Mouse (Mus musculus) CD4-positive helper T cell, adult 2 months (primary cell): ENCODE data around the gene Lrrn2.
"Not testable (repeated sequence)": the region's sequence is repeated elsewhere in the genome, so short reads cannot be mapped to it uniquely, and the experiment has no call there.

ENCODE experiments used
- DNase-seq: peaks from one replicate; pipeline ENCODE4 v3.0.0-alpha.2; 2012; ENCODE audit warnings: low read depth, missing footprints, low spot score

The Lrrn2 gene

GRCm38 (mm10) chr1:132930291-132930690, 50.2 kb downstream of the Lrrn2 start:
- no peak for DNase-seq

- no peak for DNase-seq
Measured at GRCm38 (mm10) chr1:132932421-132932820, 52.3 kb downstream of the Lrrn2 start.

- DNase-seq = no peak
Measured at GRCm38 (mm10) chr1:132934856-132935255, 54.8 kb downstream of the Lrrn2 start.

DNA sequence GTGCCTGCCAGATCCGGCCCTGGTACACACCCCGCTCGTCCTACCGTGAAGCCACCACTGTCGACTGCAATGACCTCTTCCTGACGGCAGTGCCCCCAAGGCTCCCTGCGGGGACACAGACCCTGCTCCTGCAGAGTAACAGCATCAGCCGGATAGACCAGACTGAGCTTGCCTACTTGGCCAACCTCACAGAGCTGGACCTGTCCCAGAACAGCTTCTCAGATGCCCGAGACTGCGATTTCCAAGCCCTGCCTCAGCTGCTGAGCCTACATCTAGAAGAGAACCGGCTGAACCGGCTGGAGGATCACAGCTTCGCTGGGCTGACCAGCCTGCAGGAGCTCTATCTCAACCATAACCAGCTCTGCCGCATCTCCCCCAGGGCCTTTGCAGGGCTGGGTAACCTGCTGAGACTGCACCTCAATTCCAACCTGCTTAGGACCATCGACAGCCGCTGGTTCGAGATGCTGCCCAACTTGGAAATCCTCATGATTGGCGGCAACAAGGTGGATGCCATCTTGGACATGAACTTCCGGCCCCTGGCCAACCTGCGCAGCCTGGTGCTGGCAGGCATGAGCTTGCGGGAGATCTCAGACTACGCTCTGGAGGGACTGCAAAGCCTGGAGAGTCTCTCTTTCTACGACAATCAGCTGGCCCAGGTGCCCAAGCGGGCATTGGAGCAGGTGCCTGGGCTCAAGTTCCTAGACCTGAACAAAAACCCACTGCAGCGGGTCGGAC, 57.4 kb downstream of the Lrrn2 start:
- no peak for DNase-seq

GRCm38 (mm10) chr1:132938975-132939374, 58.9 kb downstream of the Lrrn2 start:
- no peak for DNase-seq

- no peak for DNase-seq
Measured at GRCm38 (mm10) chr1:132945826-132946225, 65.8 kb downstream of the Lrrn2 start.

GRCm38 (mm10) chr1:132947811-132948210, 67.7 kb downstream of the Lrrn2 start:
- DNase-seq = no peak

DNA sequence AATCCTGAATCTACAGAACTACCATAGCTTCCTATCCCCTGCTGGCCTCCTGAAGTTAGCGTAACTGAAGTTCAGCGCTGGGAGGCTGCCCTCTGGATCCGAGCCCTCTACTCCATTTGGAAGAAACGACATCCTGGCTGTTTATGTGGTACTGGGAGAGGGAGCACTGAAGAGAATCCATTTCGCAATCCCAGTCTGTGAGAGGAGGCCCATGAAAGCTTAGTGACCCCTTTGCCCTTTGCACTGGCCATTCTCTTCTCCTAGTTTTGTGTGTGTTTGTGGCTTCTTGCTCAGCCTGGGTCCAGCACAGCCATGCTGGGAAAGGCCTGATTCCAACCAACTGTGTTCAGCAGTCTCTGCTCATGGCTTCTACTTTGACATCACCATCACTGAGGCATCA, 76.7 kb downstream of the Lrrn2 start:
- no peak for DNase-seq

DNA sequence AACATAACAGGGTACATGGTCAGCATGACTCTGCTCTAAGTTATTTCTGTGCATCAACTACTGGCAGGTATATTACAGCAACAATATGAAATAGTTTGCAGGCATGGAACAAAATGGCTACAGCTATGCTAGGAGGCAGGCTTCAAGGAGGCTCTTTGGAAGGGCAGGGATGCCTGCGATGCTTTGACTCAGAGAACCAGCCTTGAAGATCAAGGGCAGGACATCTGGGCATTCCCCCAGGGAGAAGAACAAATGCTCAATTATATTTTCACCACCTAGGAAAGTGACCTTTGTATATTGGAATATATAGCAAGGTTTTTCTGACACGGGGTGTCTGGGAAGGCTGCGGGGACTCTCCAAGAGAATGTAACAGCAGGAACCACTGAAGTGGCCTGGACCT, 81.7 kb downstream of the Lrrn2 start:
- DNase-seq = no peak

DNA sequence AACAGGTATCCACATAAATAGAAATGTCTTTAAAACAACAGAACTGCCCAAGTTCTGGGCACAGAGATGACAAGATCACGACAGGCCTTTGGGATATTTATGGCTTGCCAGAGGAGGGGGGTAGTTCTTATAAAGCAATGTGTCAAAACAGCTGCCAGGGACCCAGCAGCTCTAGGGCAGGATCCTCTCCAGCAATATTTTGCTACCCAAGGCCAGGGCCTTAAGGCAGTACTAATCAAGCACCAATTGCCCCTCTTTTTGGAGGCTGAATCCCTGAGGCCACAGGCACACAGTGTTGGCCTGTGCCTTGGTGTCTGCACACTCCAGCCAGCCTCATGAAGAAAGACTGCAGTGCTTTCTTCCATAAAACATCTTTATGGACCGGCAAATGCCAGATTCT, 84.0 kb downstream of the Lrrn2 start:
- DNase-seq = no peak

DNA sequence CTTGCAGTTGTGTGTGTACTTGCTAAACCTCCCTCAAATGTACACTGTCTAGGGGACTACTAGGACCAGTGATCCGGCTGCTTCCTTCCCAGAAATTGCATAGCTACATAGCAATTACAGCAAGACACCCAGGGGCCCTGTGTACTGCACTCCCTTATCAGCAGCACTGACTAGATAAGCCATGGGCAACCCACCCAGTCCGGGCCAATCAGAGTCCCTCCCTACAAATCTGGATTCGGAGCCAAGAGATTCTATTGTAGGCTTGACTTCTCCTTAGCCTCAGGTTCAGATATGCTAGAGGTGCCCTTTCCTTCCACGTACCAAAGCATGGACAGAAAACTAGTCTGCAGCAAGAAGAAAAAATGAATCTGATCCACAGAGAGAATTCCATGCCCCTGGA, 84.6 kb downstream of the Lrrn2 start:
- DNase-seq = no peak

DNA sequence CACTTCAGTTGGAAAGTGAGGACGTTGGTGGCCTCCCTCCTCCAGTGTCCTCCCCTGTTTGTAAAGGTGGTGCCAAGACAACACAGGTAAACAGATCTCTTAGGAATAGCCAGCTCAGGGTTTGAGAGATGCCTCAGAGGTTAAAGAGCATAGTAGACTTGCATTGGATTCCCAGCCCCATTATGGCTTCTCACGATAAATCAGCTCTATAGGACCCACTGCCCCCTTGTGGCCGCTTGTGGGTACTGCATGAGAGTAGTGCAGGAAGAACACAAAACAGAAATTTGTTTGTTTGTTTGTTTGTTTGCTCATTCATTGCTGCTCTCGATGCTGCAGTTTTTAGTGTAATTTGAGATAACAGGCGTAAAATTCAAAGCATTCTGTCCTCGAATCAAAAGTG, 88.6 kb downstream of the Lrrn2 start:
- peak; percentile 46 for DNase-seq

GRCm38 (mm10) chr1:132977402-132977801, 97.3 kb downstream of the Lrrn2 start:
- DNase-seq = no peak

GRCm38 (mm10) chr1:132981232-132981631, 101.2 kb downstream of the Lrrn2 start:
- DNase-seq = no peak

GRCm38 (mm10) chr1:132982728-132983127, 102.7 kb downstream of the Lrrn2 start:
- DNase-seq = peak; percentile 53

- not testable (repeated sequence) for DNase-seq
Measured at GRCm38 (mm10) chr1:132988556-132989459, 108.7 kb downstream of the Lrrn2 start.
